Mouse (Mus musculus) embryo, embryonic 10.5 days (tissue): ENCODE results near the gene Tgtp2.
"Not testable (repeated sequence)": the region's sequence is repeated elsewhere in the genome, so short reads cannot be mapped to it uniquely, and the experiment has no call there.

Experiments used
- DNase-seq: peaks from one replicate; pipeline ENCODE4 v3.0.0-alpha.2; 2015; ENCODE audit warnings: low spot score

The Tgtp2 gene

DNA sequence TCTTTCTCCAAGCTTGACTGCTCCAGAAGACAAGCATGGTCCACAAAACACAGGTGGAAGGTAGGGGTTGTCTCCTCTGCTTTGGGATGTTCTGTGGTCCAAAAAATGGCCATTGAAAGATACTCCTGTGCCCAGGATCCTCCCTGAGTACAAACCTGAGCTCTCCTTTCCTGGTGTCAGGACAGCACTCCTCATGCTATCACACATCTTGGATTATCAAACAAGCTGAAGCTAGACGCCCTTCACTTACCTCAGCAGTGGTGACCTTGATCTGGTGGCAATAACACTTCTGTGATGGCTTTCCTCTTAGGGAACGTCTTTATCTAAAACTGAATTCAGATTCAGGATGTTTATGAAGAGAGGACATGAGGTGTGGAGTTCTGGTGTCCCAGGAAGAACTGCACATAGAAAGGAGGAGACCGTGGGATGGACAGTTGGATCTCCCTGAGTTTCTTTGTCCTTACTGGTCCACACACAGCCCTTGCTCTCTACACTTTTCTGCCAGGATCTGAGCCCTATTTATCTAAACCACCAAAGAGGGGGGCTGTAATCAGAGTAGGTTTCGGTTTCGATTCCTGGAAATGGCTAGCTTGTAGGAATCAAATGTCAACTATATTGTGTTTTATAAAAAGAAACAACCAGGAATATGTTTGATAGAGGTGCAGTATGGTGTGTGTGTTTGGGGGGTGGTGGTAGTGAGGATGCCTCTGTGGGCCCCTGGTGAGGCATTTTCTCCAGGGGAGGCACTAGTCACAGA is at the start of gene Tgtp2:
TSS of gene Tgtp2 (minus strand) at position 494 of the 757 bp plus-strand sequence.
- not testable (repeated sequence) for DNase-seq

GRCm38 (mm10) chr11:49112624-49113219 is 48.7 kb upstream of the Tgtp2 start:
- DNase-seq, result no peak

DNA sequence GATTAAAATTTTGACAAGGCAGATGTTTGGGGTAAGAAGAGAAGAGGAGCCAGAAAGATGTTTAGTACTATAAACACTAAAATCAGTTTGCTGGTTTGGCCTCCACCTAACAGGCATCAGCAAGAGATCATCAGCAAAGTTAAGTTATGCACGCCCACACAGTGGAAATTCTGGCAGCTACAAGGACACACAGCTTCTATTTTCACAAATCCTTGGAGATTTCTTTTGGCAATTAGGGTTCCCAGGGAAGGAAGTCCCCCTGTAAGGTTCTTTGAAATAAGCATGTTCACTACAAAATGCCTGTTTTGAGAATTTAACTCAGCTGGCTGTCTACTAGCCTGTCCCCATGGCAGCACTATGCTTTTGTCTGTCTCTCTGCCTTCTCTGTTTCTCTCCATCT is 47.0 kb upstream of the Tgtp2 start:
- no peak for DNase-seq

- DNase-seq, result peak; percentile 61
Observed at GRCm38 (mm10) chr11:49108833-49109232, 44.8 kb upstream of the Tgtp2 start.

DNA sequence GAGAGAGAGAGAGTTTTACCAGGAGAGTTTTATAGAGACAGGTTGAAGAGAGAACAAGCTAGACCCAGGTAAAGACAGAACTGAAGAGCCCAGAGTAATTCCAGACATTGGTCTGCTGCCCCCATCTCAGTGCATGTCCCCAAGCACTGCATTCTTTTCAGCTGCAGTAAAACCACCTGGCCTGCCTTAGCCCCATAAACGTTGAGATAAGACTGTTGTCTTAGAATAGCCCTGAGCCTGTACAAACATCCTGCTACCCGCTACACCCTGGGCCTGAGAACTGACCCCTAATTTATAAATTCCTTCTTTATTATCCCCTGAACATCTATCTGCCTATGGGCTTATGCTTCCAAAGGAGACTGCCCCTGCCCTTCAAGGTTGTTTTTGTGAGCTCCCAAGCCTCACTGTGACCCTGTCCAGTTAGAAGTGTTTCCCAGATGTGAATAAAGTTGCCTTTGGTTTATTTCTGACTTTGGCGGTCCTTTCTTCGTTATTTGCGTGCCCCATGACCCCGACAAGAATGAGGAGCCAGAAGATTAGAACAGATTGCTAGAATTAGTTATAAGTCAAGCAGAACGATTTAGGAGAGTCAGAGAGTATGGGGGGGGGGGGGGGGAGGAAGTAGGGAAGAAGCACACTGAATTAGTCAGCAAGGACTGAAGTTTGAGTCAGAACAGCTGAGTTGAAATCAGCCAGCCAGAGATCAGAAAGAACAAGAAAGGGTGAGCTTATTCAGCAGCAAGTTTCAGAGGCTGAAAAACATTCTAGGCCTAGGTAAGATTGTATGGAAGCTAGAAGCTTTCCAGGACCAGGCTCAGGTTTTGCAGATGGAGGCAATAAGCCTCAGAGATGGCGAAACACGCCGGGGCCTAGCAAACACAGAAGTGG is 43.9 kb upstream of the Tgtp2 start:
- DNase-seq, result no peak

- no peak for DNase-seq
Observed at GRCm38 (mm10) chr11:49105752-49106151, 41.7 kb upstream of the Tgtp2 start.

- DNase-seq, result peak; percentile 91
Observed at GRCm38 (mm10) chr11:49103047-49103693, 39.2 kb upstream of the Tgtp2 start.

DNA sequence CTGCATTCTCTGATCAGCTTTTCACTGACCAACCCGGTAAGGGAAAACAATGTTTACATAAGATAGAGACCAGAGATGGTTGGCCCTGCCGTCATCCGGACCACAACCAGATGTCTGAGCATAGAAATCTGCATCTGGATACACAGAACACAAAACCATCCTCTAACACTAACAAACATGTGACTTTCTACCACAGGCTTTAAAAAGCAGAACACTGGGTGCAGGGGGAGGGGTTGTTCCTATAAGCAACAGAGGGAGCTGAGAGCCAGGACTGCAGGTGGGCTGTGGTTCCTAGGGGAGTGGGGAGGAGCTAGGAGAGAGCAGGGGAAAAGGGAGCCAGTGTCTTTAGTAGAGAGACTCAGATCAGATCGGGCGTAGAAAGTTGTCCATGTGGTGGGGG is 37.5 kb upstream of the Tgtp2 start:
- no peak for DNase-seq

- no peak for DNase-seq
Observed at GRCm38 (mm10) chr11:49100409-49100808, 36.4 kb upstream of the Tgtp2 start.

DNA sequence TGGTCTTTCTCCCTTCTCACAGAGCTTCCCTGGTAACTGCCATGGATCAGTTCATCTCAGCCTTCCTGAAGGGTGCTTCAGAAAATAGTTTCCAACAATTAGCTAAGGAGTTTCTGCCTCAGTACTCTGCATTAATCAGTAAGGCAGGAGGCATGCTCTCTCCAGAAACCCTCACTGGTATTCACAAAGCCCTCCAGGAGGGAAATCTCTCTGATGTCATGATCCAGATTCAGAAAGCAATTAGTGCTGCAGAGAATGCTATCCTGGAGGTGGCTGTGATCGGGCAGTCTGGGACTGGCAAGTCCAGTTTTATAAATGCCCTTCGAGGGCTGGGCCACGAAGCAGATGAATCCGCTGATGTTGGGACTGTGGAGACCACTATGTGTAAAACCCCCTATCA is 31.4 kb upstream of the Tgtp2 start:
- DNase-seq, result no peak

GRCm38 (mm10) chr11:49093861-49094660 is 30.1 kb upstream of the Tgtp2 start:
- no peak for DNase-seq

DNA sequence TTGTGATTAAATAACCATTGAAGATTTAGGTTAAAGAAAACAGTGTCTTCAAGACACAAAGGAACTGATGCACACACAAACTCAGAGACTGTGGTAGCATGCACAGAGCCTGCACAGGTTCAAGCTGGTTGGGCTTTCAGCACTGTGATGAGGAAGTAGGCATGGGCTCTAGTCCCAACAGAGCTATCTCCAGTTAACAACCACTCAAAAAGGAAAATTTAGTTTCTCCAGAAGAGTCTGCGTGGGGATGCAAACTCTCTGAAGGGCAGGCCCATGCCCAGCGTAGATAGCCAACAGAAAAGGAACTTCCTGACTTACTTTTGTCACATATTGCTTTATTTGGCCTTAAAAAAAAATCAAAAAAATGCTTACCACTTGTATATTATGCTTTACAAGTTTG is 28.8 kb upstream of the Tgtp2 start:
- DNase-seq, result no peak

DNA sequence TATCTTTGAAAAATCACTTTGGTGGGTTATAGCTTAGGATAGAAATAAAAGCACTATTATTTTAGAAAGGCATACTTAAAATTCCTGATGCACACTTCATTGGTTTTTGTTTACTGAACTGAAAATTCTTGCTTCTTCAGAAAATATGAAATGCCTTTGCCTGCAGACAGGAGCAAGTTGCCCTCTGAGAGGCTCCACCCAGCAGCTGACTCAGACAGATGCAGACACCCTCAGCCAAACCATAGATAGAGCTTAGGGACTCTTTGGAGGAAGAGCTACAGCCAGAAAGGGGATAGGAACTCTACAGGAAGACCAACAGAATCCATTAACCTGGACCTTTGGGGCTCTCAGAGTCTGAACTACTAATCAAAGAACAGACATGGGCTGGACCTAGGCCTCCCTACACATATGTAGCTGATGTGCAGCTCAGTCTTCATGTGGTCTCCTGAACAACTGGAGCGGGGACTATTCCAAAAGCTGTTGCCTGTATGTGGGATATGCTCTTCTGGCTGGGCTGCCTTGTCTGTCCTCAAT is 28.1 kb upstream of the Tgtp2 start:
- DNase-seq, result no peak

DNA sequence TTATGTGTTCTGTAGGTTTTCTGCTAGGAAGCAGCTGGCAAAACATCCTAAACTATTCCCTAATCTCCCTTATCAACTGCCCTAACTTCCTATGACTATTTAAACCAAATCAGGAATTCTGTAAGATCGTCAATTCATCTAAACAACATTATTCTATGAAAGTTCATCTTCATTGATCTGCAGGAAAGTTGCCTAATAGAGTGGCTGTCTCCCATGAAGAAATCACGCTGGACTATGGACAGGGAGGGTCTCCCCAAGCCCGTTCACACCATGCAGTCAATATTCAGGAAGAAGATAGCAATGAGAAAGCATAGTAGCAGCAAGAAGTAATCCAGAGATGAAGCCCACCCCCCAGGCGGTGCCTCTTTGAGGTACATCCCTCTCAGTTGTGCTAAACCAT is 27.2 kb upstream of the Tgtp2 start:
- no peak for DNase-seq

DNA sequence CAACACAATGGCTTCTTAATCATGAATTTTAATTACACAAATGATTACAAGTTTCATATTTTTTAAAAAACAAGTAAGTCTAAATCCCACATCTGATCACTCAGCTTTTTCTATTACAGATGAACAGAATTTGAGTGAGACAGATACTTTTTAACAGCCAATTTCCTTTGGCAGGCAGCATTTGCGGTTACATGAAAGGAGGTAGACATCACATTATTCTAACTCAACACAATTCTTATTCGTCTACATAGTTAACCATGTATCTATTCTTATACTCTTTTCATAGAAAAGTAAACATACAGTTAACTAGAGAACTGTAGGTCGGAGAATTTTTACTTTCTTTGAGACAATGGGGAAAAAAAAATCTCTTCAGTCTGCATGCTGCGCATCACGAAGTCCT is 26.5 kb upstream of the Tgtp2 start:
- no peak for DNase-seq

DNA sequence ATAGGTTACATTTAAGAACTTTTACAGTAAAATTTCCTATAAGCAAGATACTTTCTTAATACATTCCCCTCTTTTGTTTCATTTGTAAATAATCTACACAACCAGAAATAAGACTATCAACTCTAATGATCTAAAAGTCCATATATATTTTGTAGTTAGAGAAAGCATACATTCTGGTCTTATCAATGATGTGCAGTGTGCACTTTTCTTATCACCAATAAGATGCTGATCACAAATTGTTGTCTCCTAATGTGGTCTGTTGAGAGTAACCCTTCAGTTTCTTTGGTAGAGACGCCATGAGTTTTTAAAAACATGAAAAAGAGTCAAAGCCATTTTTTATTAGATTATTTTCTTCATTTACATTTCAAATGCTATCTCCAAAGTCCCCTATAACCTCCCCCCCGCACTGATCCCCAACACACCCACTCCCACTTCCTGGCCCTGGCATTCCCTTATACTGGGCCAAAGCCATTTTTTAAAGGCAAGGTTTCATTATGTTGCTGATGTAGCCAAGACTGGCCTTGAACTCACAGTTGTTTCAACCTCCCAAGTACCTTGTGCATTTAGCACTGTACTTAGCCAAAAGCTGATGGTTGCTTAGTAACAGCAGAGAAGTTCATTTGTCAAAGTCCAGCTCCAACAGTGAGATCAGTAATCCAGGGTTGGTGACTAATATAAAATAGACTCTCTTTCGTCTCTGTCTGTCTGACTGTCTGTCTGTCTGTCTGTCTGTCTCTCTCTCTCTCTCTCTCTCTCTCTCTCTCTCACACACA is 25.9 kb upstream of the Tgtp2 start:
- DNase-seq, result no peak

- DNase-seq, result no peak
Observed at GRCm38 (mm10) chr11:49088990-49089652, 25.1 kb upstream of the Tgtp2 start.

DNA sequence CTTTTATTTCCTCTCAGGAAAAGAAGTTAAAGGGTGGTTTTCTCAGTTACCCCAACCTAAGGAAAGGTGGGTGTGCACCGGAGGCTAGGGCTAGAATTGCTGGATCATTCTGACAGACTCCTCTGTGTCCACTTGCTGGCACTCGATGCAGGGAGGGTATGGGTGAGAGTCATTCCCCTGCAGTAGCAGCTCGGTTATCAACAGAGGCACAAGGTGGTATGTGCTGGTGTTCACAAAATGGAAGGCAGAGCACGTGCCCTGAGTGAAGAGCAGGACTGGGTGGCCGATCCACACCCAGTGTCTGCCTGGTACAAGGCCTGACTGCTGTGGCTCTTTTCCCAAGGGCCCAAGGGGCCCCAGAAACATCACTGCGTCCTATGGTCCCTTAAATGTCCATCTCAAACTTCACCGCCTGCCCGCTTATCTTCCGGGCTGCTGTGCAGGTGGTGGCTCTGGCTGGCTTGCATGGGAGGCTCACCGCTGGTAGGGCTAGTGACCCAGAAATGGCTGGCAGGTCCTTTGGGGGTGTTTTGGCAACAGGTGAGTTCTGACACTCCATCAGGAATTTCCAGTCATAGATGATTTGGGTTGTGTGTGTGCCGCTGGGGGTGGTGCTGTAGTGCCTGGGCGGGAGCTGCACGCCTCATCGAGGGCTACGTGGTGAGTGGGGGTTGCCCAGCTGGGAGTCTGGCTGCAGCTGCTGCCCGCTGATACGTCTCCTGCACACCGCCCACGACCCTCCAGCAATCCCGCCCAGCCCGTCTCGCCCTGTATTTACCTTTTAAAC is 24.0 kb upstream of the Tgtp2 start:
- peak; percentile 17 for DNase-seq

DNA sequence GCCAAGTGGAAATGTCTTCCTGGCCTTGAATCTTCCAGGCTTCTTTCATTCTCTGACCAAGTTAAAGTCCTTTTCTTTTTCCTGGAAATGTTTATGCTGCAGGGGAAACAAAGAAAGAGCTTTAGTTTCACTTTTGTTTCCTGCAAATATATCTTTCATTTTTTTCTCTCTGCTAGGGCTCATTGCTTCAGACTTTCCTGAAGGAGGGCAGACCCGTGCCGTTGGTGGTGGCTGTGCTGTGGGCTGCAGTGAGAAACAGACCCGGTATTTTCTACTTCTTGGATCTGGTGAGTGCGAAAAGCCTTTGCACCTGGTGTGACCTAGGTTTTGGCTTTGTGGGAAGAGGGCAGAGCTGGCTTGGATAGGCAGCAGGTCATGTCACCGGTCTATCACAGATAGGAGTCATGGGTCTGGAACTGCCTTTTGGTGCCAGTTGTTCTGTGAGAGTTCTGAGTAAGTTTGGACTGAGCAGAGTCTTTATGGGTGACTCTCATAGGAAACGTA is 22.9 kb upstream of the Tgtp2 start:
- DNase-seq, result no peak
